Mouse (Mus musculus) ES-Bruce4 (cell line): ENCODE results near the gene Dnah8. TPM values are rescaled to one million over a fixed set of nuclear protein-coding genes. Genes with fewer than 3 reads are reported as not detected.

Experiments
- H3K27ac ChIP-seq: 2 replicates; pipeline ENCODE4 v1.5.1; 2012; ENCODE audit warnings: low read length, inconsistent platforms; ENCODE audit not compliant: insufficient read depth
- H3K27me3 ChIP-seq: 2 replicates; pipeline ENCODE4 v1.6.1; 2012; ENCODE audit warnings: mild to moderate bottlenecking, low read length, inconsistent platforms; ENCODE audit not compliant: control insufficient read depth, poor library complexity, insufficient read depth, severe bottlenecking
- H3K36me3 ChIP-seq: 2 replicates; pipeline ENCODE4 v1.6.1; 2012; ENCODE audit warnings: inconsistent platforms, mild to moderate bottlenecking, low read length, moderate library complexity; ENCODE audit not compliant: control insufficient read depth, poor library complexity, insufficient read depth, severe bottlenecking
- H3K4me1 ChIP-seq: one replicate; pipeline ENCODE4 v1.8.1; 2011; ENCODE audit warnings: low read length; ENCODE audit not compliant: control insufficient read depth, insufficient read depth
- H3K4me3 ChIP-seq: 2 replicates; pipeline ENCODE4 v1.5.1; 2011; ENCODE audit warnings: low read depth, mild to moderate bottlenecking, low read length
- H3K9ac ChIP-seq: 2 replicates; pipeline ENCODE4 v1.6.1; 2012; ENCODE audit warnings: low read depth, mild to moderate bottlenecking, inconsistent platforms; ENCODE audit not compliant: poor library complexity, severe bottlenecking
- H3K9me3 ChIP-seq: replicated peaks from 2 replicates; pipeline ENCODE4 v1.6.1; 2012; ENCODE audit warnings: mild to moderate bottlenecking, low read length, inconsistent platforms; ENCODE audit not compliant: control insufficient read depth, poor library complexity, insufficient read depth, severe bottlenecking
- CTCF ChIP-seq: IDR thresholded peaks from one replicate; pipeline ENCODE4 v1.8.1; 2011; ENCODE audit warnings: low read depth, low read length
- EP300 ChIP-seq: IDR thresholded peaks from 2 replicates; pipeline ENCODE4 v1.6.1; 2011; ENCODE audit warnings: low read depth, low read length; ENCODE audit not compliant: insufficient read depth
- POLR2A ChIP-seq: IDR thresholded peaks from one replicate; pipeline ENCODE4 v1.8.1; 2011; ENCODE audit warnings: low read length; ENCODE audit not compliant: insufficient read depth
- polyA plus RNA-seq: library from polyadenylated mRNA; stranded (reverse); fragments of >200 nt; gene quantifications from 2 replicates; pipeline ENCODE4 v1.2.4, GENCODE M21; 2011; ENCODE audit warnings: low read depth; ENCODE audit not compliant: missing spikeins, insufficient read depth, insufficient read length

The Dnah8 gene
- polyA plus RNA-seq, 1 experiment = 25.8 TPM

- 0 out of 2 replicates have a peak, but pooled peaks cover 3% of the 10 kb centered on the region for H3K9me3 ChIP-seq
- no peak overlapping the region for H3K27ac ChIP-seq
- no peak for TF ChIP-seq CTCF
- no peak for TF ChIP-seq EP300
- TF ChIP-seq POLR2A = no peak
- no peaks in the 10 kb centered on the region for H3K4me1 ChIP-seq
- H3K36me3 ChIP-seq = no peaks in the 10 kb centered on the region
- H3K9ac ChIP-seq = no peak overlapping the region
- H3K27me3 ChIP-seq = no peaks in the 10 kb centered on the region
- H3K4me3 ChIP-seq = no peak overlapping the region
Measured at GRCm38 (mm10) chr17:30831170-30831569, 207.0 kb downstream of the Dnah8 start.

DNA sequence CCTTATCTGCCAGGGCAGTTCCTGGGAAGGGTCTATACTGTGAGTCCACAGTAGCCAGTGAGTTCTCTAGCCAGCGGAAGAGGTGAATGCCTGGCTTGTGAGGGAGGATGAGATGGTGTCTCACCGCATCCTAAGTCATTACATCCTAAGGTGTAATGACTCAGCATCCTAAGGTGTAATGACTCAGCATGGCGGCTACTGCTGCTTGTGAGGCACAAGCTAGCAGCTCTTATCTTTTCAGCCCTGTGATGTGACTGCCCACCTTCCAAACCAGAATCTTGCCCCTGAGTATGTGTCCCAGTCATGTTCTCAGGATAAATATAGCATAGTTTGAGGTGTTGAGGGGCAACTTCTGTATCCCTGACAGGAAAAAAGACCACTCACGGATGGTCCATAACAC, 211.3 kb downstream of the Dnah8 start:
- H3K4me3 ChIP-seq = no peak overlapping the region
- TF ChIP-seq EP300 (no peak), POLR2A (no peak), CTCF (no peak)
- H3K4me1 ChIP-seq = no peaks in the 10 kb centered on the region
- H3K36me3 ChIP-seq = no peaks in the 10 kb centered on the region
- no peak overlapping the region for H3K27ac ChIP-seq
- H3K9ac ChIP-seq = no peak overlapping the region
- H3K9me3 ChIP-seq = 0 out of 2 replicates have a peak, but pooled peaks cover 3% of the 10 kb centered on the region
- no peaks in the 10 kb centered on the region for H3K27me3 ChIP-seq

- no peak overlapping the region for H3K27ac ChIP-seq
- no peaks in the 10 kb centered on the region for H3K9me3 ChIP-seq
- no peak overlapping the region for H3K4me3 ChIP-seq
- no peaks in the 10 kb centered on the region for H3K4me1 ChIP-seq
- H3K27me3 ChIP-seq = no peaks in the 10 kb centered on the region
- no peak for TF ChIP-seq EP300
- H3K9ac ChIP-seq = no peak overlapping the region
- no peaks in the 10 kb centered on the region for H3K36me3 ChIP-seq
Measured at GRCm38 (mm10) chr17:30837031-30837430, 212.9 kb downstream of the Dnah8 start.

- no peaks in the 10 kb centered on the region for H3K4me1 ChIP-seq
- H3K9me3 ChIP-seq = no peaks in the 10 kb centered on the region
- TF ChIP-seq CTCF = no peak
- TF ChIP-seq EP300 = no peak
- no peak for TF ChIP-seq POLR2A
- H3K27ac ChIP-seq = no peak overlapping the region
- H3K27me3 ChIP-seq = no peaks in the 10 kb centered on the region
- H3K36me3 ChIP-seq = no peaks in the 10 kb centered on the region
- H3K4me3 ChIP-seq = no peak overlapping the region
- no peak overlapping the region for H3K9ac ChIP-seq
Measured at GRCm38 (mm10) chr17:30840046-30840445, 215.9 kb downstream of the Dnah8 start.

DNA sequence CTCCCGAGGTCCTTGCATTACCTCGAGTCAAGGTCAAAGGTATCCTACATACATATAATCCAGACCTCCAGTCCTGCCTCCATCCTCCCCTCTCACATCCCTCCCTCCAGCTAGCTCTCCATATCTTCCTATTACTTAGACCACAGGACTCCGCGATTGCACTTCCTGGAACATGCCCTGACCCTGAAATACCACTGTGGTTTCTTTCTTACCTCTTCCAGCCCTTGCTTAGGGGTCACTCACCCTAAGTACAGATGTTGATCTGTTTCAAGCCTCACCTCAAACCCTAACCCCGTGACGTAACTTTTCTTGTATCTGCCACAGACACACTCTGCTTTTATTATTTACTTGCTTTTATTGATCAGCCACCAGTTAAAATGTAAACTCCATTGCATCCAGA, 218.2 kb downstream of the Dnah8 start:
- Histone ChIP-seq H3K9ac (no peak overlapping the region), H3K4me1 (no peaks in the 10 kb centered on the region), H3K27ac (no peak overlapping the region), H3K4me3 (no peak overlapping the region), H3K9me3 (no peaks in the 10 kb centered on the region), H3K27me3 (no peaks in the 10 kb centered on the region), H3K36me3 (no peaks in the 10 kb centered on the region)
- TF ChIP-seq POLR2A (no peak), EP300 (no peak), CTCF (no peak)

DNA sequence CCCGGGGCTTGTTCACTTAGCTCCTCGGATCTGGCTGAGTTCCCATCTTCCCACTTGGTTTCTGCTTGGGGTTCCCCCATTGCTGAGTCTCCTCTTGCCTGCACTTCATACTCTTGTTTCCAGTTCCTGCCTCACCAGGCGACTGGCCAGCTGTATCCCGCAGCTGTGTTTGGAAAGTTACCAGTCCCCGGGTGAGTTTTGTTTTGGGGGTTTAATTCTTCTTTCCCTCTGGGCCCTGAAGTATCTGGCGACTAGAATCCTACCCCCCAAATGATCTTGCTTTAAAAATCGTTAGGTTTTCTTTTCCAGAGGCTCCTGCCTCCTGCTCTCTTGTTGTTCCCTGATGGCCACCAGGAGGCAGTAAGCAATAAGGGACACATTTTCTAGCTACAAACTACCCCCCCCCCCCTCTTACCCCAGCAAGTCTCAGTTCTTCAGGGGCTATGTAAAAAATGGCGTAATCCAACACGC, 220.2 kb downstream of the Dnah8 start:
- TF ChIP-seq CTCF = no peak
- TF ChIP-seq POLR2A = no peak
- TF ChIP-seq EP300 = no peak
- H3K4me3 ChIP-seq = no peak overlapping the region
- H3K27me3 ChIP-seq = no peaks in the 10 kb centered on the region

More for the DNA sequence above, 220.2 kb downstream of the Dnah8 start:
- Histone ChIP-seq H3K9me3 (no peaks in the 10 kb centered on the region), H3K9ac (no peak overlapping the region), H3K36me3 (no peaks in the 10 kb centered on the region), H3K27ac (no peak overlapping the region), H3K4me1 (no peaks in the 10 kb centered on the region)
